Mouse (Mus musculus) small intestine, adult 2 months (tissue): ENCODE measurements at regions not wholly inside any gene's neighbourhood (a gene's known extent, or its start where the extent isn't known, plus 50 kb on each side); places are given as distances from the start of the nearest gene placed in this dataset.

Experiments used
- CTCF ChIP-seq: fragments of 200-500 bp; IDR thresholded peaks from 2 replicates; pipeline ENCODE4 v1.5.1; 2012; ENCODE audit warnings: low read depth, mild to moderate bottlenecking, control low read depth, inconsistent platforms, low read length, moderate library complexity, mixed read lengths; ENCODE audit not compliant: insufficient replicate concordance, insufficient read length; ENCODE audit errors: extremely low read depth
- POLR2A ChIP-seq: fragments of 200-500 bp; IDR thresholded peaks from 2 replicates; pipeline ENCODE4 v1.6.1; 2012; ENCODE audit warnings: low read depth, mild to moderate bottlenecking, control low read depth, inconsistent platforms, low read length, moderate library complexity

DNA sequence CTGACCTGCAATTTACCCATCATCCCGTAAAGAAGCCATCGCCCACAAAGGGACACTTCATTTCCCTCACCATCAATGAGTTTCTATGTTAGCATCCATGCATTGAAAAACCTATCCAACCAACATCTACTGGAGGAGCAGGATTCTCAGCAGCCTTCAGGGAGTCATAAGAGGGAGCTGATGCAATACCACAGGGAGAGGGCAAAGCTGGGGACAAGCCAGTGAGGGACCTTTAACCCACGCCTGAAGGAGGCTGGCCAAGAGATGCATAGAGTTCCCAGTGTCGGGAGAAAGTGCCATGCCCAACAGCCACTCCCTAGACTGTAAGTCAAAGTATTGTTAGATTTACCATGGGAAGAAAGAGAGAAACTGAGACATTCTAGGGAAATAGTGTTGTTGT lies 96.7 kb downstream of the Evx1 start:
- TF ChIP-seq CTCF (no peak), POLR2A (no peak)
